Mouse (Mus musculus) c-Kit-negative CD71-positive TER-119-positive erythroid progenitor cells, embryonic 14.5 days (primary cell): ENCODE measurements around the gene Lhx6.

Experiments
- DNase-seq: peaks from one replicate; pipeline ENCODE4 v3.0.0-alpha.2; 2013; ENCODE audit warnings: low read depth, low spot score

Lhx6 gene

DNA sequence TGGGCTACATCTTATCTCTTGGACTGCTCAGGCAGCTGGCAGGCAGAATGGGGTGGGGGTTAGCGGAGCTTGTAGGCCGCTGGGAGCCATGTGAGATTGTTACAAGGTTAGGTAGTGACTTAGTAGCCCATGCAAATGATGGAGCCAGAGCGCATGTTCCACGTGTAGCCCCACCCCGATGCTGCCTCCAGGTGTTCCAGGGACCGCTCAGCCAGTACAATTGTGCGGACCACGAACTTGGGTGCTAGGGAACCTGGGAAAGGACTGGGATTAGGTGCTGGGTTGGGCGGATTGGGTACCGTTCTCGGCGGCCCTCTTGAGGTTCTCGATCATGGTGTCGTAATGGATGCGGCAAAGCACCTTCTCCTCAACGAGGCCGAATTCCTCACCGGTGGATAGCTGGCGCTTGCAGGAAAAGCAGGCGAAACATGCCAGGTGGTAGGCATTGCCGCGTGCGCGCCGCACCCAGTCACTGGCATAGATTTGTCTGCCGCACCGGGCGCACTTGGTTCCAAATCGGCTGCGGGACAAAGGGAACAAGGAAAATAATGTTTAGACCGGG lies 11.2 kb downstream of the Lhx6 start:
- DNase-seq: no peak

DNA sequence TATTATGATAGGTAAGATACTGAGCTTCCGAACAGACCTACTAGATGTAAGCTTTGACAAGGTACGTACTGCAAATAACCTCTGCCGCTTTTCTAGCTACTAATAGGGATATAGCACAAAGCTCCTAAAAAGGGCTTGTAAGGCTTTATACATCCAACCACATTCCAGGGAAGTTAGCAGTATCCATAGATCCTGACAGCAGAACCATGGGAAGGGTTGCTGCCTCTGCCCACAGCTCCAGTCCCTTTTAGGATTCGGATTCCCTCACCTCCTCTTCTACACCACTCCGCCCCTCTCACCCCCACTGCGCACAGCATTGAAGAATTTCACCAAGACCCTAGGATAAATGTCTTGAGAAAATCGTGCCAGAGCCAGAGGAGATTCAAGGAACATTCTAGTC lies 11.9 kb downstream of the Lhx6 start:
- DNase-seq: no peak

DNA sequence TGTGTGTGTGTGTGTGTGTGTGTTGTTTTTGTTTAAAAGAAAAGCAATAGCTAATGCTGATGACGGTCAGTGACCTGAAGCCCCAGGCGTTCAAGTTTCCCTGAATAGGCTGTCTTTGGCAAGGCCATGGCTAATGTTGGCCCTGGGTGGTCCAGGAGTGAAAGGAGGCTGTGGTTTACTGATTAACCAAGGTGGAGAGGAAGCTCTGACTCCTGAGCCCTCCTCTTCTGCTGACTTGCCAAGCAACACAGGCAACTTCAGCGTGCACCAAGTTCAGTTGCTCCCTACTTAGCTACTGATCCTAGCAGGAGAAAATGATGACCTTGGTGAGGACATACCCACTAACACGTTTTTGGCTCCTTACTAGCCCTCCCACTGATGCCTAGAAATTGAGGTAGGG lies 12.5 kb downstream of the Lhx6 start:
- DNase-seq: no peak

DNA sequence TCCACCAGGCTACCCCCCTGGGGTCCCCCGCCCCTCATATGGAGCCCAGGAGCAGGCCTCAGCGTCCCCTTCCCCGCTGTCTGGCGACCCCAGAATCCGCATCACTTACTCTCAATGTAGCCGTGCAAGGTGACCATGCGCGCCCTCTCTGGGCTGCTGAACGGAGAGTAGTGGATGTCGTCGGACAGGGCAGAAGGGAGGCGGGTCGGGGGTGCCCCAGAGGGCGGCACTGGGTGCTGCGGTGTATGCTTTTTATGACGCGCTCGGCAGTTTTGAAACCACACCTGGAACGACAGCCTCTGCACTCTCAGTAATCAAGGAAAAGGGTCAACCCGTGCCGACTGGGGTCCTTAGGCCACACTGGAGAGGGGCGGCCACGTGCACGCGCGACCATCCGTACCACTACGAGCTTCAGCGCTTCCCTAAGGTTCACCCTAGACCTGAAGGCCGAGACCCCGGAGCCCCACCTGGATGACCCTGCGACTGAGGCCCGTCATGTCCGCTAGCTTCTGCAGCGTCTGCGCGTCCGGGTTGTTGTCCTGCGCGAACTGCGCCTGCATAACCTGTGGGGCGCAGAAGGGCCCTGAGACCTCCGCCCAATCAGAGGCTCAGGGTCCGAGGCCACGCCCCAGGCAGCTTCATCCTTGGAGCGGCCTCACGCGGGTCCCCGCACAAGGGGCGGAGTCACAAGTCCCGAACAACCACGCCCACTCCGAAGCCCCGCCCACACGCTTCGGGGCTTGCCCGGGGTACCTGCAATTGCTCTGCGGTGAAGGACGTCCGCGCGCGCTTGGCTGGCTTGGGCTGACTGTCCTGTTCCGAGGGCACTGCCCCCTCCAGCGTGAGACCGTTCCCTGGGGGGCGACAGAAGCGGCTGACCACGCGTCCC lies 14.1 kb downstream of the Lhx6 start:
- peak; percentile 8 for DNase-seq

DNA sequence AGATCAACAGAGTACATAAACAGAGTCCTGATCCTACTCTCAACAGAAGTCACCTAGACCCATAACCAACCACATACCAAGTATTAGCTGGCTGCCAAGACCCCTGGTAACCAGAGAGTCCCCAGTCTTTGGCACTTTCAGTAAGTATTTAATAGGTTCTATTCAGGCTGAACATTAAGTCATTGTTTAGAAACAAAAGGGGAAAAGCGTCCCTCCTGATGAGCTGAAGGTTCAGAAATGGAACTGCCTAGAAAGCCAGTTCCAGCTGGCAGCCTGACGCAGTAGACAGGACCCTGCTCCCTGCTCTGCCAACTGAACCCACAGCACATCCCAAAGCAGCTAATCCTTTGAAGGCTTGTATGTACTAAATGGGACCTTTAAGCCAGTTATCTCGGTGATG lies 16.0 kb downstream of the Lhx6 start:
- no peak for DNase-seq

DNA sequence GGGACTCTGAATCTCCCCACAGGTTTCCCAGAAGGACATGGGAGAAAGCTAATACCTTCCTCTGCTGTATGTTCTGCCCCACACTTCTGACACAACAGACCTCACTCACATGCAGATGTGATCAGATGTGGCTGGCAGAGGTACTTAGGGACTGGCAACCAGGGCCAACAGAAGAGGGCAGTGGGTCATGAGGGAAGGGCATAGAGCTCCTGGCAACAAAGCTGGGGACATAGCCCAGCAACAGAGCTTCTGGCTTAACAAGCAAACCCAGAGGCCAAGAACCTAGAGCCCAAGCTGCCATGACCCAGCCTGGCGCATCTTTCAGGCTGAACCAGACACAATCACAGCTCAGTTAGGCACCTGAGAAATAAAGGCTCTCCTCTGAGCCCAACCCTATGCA lies 20.2 kb downstream of the Lhx6 start:
- no peak for DNase-seq

DNA sequence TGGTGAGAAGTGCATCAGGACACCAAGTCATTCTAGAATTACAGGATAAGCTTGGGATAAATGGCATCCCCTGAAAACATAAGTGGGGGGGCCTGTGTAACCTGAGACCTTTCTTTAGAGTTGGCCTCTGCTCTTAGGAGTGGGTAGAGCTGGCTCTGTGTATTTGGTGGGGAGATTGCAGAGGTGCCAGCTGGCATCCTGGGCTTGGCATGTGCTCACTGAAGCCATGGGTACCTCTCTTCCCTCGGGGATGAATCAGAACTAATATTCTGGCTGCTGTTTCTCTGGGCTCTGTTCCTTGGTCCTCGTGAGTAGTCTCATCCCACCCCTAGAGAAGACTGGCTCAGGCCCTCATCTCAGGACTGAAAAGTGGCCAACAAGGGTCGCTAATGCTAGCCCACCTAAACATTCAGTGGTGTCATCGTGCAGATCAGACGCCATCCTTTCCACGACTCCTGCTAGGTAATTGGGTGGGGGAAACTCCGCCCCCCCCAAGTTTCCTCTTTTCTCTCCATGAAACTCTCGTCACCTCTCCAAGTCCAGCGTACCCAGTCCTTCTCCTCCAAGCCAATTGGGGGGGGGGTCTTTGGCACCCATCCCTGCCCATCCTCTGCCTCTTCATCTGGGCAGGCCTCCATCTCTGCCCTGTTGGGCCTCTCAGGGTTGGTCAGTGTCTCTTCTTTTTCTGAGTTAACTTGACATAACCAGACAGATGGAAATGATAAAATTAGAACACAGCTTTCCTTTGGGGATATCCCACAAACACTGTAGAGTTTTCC lies 22.2 kb downstream of the Lhx6 start:
- DNase-seq: no peak

DNA sequence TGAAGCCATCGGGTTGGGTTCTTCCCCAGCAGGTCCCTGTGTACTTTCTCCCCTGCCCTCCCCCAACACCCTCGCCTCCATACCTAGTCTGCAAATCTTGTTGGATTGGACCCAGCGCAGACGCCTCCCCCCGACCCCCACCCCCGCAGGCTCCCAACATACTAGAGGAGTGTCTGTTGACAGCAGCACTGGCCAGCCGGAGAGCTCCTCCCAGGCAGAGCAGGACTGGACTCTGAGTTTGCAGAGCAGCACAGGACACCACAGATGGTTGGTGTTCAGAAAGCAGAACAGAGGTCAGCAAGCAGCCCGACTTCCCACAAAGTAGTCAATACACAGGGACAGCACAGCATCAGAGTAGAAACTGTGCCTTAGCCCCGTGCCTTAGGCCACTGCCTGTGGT lies 23.8 kb downstream of the Lhx6 start:
- no peak for DNase-seq

DNA sequence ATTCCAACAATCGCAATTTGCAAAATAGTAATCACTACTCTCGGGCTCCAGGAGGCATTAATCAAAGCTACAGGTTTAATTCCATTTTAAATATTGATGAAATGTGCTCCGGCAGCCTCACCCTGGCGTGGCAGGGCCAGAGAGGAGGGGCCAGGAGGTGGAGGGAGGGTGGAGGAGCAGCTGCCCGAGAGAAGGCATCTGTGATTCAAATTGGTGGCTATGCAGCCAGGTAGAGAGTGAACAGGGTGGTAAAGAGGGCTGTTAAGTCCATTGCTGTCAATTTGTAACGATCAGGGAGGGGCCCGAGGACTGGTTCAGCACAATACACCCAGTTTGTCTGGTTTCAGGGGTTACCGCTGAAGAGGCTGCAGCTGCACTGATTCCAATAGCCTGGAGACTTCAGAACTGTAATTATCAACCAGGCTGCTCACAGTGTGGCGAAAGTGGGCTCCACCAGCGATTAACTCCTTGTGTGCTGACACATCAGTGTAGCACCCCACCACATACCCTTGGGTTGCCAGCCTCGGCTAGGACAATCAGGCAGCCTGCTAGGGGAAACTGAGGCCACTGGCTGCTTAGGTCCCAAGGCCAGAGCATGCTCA lies 27.9 kb downstream of the Lhx6 start:
- no peak for DNase-seq

DNA sequence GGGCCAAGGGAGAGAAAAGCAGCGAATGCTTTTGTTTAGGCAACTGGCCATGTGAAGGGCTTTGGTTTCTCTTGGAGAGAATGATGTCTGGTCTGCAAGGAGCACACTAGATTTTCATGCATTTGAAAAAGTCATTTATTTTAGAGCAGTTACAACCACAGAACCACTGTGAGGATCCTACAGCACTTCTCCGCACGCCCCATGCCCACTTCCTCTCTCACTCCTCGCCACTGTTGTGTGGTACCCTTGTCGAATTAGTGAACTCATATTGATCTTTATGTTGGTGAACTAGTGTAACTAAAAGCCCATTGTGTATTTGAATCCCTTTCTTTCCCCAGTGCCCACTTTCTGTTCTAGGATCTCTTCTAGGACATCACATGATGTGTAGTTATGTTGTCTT lies 30.0 kb downstream of the Lhx6 start:
- no peak for DNase-seq

DNA sequence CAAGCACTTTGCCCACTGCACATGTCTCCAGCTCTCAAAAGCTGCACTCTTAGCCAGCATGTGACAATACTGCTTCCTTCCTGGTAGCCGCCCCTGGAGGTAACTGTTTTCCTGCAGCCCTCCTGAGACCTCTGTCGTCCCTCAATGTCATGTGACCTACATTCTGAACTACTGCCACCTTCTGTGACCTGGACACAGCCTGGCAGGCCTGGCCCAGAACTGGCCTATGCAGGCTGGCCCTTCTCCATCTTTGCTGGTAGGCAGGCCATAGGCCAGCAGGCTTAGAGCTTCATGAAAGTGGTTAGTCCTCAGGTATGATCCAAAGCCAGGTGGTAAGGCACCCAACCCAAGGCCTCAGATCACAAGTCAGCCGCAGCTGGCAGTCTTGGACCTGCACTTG lies 31.4 kb downstream of the Lhx6 start:
- no peak for DNase-seq

DNA sequence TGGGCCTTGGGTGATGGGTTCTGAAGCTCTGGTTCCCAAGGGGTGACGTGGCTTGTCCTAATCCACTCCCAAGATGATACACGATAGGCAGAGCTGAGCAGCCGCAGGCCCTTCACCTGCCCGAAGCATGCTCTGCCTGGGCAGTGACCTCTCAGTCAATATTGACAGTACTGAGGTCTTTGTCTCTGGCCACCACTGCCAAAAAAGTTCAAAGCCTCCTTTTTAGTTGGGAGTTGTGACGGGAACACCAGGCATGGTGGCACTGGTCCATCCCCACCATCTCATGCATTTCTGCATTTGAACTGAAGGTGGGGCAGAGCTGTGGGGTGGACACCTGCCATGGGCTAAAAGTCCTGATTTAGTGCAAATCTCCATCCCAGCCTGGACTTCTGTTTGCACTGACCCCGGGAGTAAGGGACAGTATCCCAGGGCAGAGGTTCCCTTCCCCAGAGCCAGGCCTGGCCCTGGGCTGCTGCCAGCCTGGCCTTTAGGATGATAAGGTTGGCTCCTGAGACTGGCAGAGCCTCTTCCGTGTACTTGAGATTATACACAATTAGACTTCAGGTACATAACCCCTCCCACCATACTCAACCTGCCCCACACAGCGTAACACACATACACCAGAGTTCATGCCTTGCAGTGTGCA lies 33.4 kb downstream of the Lhx6 start:
- DNase-seq: no peak

DNA sequence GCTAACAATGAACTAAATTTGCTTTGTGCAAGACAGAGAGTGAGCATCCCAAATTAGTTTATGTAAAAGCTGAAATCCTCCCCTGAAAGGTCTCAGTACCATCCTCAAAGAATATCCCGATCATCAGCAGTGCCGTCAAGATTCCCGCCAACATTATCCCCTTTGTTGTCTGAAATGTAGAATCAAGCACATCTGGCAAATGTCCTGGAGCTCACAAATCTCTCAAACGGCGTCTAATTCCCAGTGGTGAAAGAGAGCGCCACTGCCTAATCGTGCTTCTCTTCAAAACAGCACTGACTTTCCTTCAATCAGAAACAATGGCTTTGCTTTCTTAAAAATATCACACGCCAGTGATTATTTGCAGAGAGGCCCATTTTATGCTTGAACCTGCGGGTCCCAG lies 38.1 kb downstream of the Lhx6 start:
- no peak for DNase-seq

DNA sequence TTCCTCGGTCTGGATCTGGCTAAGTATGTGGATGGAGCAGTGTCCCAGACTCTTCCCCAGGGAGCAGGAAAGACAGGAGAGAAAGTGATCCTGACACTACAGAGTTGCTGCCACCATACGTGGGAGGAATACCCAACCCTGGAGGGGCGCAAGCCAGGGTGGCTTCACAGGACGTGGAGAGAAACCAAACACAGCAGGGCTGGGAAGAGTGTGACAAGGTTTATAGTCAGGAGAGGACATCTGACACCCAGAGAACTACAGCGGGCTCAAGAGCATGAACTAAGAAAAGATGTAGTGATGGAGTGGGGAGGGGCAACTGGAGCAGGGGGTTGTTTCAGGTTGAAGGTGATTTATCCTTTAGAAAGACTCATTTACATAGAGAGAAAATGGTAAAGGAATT lies 43.8 kb downstream of the Lhx6 start:
- DNase-seq: no peak

DNA sequence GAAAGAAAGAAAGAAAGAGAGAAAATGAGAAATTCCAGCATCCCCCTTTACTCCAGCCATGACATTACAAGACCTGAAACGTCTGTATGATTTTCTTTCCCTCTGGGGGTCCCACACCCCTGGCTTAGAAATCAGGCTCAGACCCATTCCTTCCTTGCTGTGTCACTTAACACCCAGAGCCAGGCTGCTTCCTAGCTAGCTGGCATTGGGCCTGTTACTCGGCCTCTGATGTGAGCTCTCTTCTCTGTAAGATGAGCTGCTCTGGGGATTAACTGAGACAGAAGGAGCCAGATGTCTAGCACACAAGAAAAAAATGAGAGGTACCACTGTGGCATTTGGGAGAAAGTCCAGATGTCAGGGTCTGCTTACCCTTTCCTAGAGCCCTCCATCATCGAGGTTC lies 49.0 kb downstream of the Lhx6 start:
- no peak for DNase-seq

DNA sequence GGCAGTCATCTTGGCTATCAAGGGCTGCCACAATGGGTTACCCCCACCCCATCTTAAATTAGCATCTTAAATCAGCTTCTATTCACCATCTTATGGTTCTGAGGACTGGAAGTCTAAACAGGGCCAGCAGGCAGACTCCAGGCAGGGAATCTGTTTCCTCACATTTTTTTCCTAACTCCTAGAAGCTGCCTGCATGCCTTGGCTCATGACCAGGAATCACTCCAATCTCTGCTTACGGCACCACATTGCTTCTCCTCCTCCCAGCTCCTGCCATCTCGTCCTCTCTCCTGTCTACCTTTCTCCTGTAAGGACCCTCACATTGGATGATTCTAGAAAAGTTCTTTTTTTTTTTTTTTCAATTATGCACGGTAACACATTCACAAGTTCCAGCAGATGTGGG lies 52.0 kb downstream of the Lhx6 start:
- DNase-seq: no peak

DNA sequence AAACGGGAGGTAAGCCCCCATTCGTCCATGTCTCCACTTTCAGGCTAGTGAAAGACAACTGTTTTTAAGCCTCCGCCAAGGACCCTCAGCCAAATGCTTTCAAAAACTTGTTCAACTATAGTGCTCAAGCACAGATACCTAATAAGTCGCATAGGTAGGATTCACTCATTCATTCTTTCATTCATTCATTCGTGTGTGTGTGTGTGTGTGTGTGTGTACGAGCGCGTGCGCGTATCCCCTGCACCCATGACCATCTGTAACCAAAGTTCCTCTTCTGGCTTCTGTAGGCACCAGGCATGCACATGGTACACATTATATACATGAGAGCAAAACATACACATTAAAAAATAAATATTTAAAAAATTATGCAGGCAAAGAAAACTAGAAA lies 55.6 kb downstream of the Lhx6 start:
- no peak for DNase-seq

DNA sequence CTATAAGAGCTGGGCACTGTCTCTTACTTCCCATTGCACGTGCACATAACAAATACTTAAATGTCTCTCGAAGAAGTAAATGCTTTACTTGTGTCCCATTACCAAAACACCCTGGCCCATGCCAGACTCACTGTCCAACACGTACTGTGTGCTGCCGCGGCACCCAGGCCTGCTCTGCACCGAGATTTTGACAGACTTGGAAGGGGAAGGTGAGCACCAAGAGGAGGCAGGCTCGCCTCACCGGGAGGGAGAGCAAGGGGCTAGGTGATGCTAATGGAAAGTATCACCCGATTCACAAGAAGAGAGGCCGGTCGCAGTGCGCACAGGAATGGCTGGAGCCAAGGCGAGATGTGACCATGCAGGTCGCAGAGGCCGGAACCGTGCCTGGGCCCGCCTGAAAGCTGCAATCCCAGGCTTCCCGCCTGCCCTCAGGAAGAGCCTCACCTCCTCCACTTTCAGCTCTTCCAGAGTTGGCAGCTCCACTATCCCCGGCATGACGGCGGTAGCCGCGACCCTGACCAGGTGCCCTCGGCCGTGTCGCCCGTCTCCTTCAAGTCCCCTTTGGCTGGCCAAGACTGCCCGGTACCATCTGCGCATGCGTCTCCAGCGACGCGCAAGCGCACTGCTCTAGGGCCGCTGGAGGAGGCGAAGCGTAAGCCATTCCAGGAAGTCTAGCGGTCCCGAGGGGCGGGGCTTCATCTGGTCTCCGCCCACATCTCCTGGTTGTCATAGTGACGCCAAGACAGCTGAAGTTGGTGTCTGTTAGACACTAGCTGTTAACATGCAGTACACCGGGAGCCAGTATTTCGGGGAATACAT lies 56.3 kb downstream of the Lhx6 start, which contains the start of the genes Ndufa8 and Morn5:
TSS of gene Ndufa8 (minus strand) at position 659 of the 819 bp plus-strand sequence.
TSS of gene Morn5 (plus strand) at position 711 of the 819 bp plus-strand sequence.
- peak; percentile 96 for DNase-seq

DNA sequence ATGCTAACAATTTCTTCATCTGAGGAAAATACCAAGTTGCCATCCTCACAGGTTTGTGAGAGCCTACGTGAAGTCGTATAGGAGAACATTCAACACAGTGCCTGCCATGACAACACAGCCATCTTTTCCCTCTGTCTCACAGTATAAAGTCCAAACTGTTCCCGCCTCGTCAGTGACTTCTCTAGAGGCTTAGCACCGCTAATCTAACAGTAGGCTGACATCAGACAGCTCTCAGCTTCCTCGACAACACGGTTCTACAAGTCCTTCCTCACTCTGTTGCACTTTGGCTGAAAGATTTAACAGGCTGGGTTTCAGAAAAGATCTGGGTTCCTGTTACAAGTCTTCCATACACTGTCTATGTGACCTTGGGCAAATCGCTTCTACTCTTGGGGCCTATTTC lies 57.0 kb downstream of the Lhx6 start:
- DNase-seq: peak; percentile 2

DNA sequence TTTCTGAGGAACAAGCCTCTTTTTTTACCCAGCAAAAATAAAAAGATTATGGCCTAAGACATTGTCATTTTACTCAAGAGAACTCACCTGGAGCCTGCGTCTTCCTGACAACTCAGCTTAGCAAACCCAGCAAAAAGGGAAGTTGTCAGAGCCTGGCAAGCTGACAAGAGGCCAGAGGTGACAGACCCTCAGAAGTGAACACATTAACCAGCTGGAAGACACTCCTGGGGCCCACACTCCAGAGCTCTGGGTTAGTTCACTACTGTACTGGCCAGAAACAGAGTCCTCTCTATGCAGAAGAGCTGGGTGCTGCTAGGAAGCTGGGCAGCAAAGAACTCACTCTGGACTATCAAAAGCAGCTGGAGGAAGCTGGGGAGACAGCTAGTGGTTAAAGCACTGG lies 64.3 kb downstream of the Lhx6 start:
- DNase-seq: no peak
